Mouse (Mus musculus): ENCODE results near the gene Tep1. TPM values are rescaled to one million over a fixed set of nuclear protein-coding genes. Genes with fewer than 3 reads are reported as not detected.
"Not testable (repeated sequence)": the region's sequence is repeated elsewhere in the genome, so short reads cannot be mapped to it uniquely, and the experiment has no call there.

Gene Tep1
- polyA plus RNA-seq (2016; fragmentation: Nextera tagmentation; extraction: Ambion mirVana) = 3.5 and 5.7 TPM in 2 replicates

- peak within 1 kb of the TSS; percentile 61 for H3K4me2 ChIP-seq (replicated peaks)
- ATAC-seq (ENCODE audit: insufficient number of reproducible peaks, insufficient read depth, low FRiP score, low TSS enrichment) = peak; percentile 74
- no peaks in the 10 kb centered on the region for H3K36me3 ChIP-seq
- peaks cover 5% of the 10 kb centered on the region for H3K4me1 ChIP-seq
- peak within 1 kb of the TSS; percentile 67 for H3K27ac ChIP-seq
- 8% methylated on average over 32 of the region's 32 CpGs for WGBS
- H3K4me3 ChIP-seq = peak within 1 kb of the TSS; percentile 49
- H3K27me3 ChIP-seq = no peaks in the 10 kb centered on the region
- H3K9me3 ChIP-seq = no peaks in the 10 kb centered on the region
- H3K9ac ChIP-seq = peak within 1 kb of the TSS; percentile 63
Measured at GRCm38 (mm10) chr14:50869889-50870804, at the start of gene Tep1. TSS of gene Tep1 (minus strand) at chr14:50870560.

GRCm38 (mm10) chr14:50911356-50911755, 41.0 kb upstream of the Tep1 start:
- no peak overlapping the region for H3K27ac ChIP-seq
- 41% methylated on average over 3 of the region's 3 CpGs for WGBS
- H3K4me2 ChIP-seq (replicated peaks) = no peak overlapping the region
- no peak overlapping the region for H3K4me3 ChIP-seq
- H3K27me3 ChIP-seq = no peaks in the 10 kb centered on the region
- no peak overlapping the region for H3K9ac ChIP-seq
- no peaks in the 10 kb centered on the region for H3K4me1 ChIP-seq
- peaks cover 37% of the 10 kb centered on the region for H3K36me3 ChIP-seq
- no peak for ATAC-seq (ENCODE audit: insufficient number of reproducible peaks, insufficient read depth, low FRiP score, low TSS enrichment)
- H3K9me3 ChIP-seq = no peaks in the 10 kb centered on the region

GRCm38 (mm10) chr14:50908126-50908525, 37.8 kb upstream of the Tep1 start:
- Histone ChIP-seq H3K9me3 (no peaks in the 10 kb centered on the region), H3K27ac (no peak overlapping the region), H3K4me3 (no peak overlapping the region), H3K4me1 (peaks cover 8% of the 10 kb centered on the region; the same call in 1 of the 2 replicates), H3K27me3 (no peaks in the 10 kb centered on the region), H3K4me2 (replicated peaks) (no peak overlapping the region), H3K9ac (no peak overlapping the region), H3K36me3 (peaks cover 12% of the 10 kb centered on the region)
- 79% methylated on average over 4 of the region's 4 CpGs for WGBS
- ATAC-seq (ENCODE audit: insufficient number of reproducible peaks, insufficient read depth, low FRiP score, low TSS enrichment) = no peak

- ATAC-seq (ENCODE audit: insufficient number of reproducible peaks, insufficient read depth, low FRiP score, low TSS enrichment); H3K36me3 ChIP-seq; H3K4me3 ChIP-seq; H3K4me2 ChIP-seq (replicated peaks); H3K27me3 ChIP-seq; H3K9ac ChIP-seq; H3K9me3 ChIP-seq; H3K27ac ChIP-seq; H3K4me1 ChIP-seq: not testable (repeated sequence)
Measured at GRCm38 (mm10) chr14:50905327-50905726, 35.0 kb upstream of the Tep1 start.

GRCm38 (mm10) chr14:50904828-50905129, 34.4 kb upstream of the Tep1 start:
- Histone ChIP-seq H3K4me1 (peaks cover 8% of the 10 kb centered on the region; the same call in 1 of the 2 replicates), H3K27me3 (no peaks in the 10 kb centered on the region), H3K9ac (no peak overlapping the region), H3K4me3 (no peak overlapping the region), H3K9me3 (no peaks in the 10 kb centered on the region), H3K36me3 (no peaks in the 10 kb centered on the region), H3K27ac (no peak overlapping the region), H3K4me2 (replicated peaks) (no peak overlapping the region)
- 77% methylated on average over 4 of the region's 4 CpGs for WGBS
- ATAC-seq (ENCODE audit: insufficient number of reproducible peaks, insufficient read depth, low FRiP score, low TSS enrichment) = no peak

GRCm38 (mm10) chr14:50903973-50904827, 33.8 kb upstream of the Tep1 start:
- Histone ChIP-seq H3K4me2 (replicated peaks) (peak overlapping the region; percentile 69), H3K36me3 (no peaks in the 10 kb centered on the region), H3K27me3 (no peaks in the 10 kb centered on the region), H3K4me1 (peaks cover 8% of the 10 kb centered on the region; the same call in 1 of the 2 replicates), H3K4me3 (peak overlapping the region; percentile 33), H3K9me3 (no peaks in the 10 kb centered on the region), H3K27ac (no peak overlapping the region), H3K9ac (peak overlapping the region; percentile 56)
- peak; percentile 63; the same call in 1 of the 2 replicates for ATAC-seq (ENCODE audit: insufficient number of reproducible peaks, insufficient read depth, low FRiP score, low TSS enrichment)
- 2% methylated on average over 26 of the region's 26 CpGs for WGBS

GRCm38 (mm10) chr14:50897992-50898391, 27.6 kb upstream of the Tep1 start:
- not testable (repeated sequence) for H3K9me3 ChIP-seq; ATAC-seq (ENCODE audit: insufficient number of reproducible peaks, insufficient read depth, low FRiP score, low TSS enrichment); H3K9ac ChIP-seq; H3K36me3 ChIP-seq; H3K4me1 ChIP-seq; H3K27ac ChIP-seq; H3K4me3 ChIP-seq; H3K4me2 ChIP-seq (replicated peaks)
- 96% methylated on average over 2 of the region's 2 CpGs for WGBS
- peaks cover 14% of the 10 kb centered on the region for H3K27me3 ChIP-seq

GRCm38 (mm10) chr14:50897374-50897765, 27.0 kb upstream of the Tep1 start, which contains the start of gene Klhl33:
TSS of gene Klhl33 (minus strand) at chr14:50897507.
- WGBS = 32% methylated on average over 7 of the region's 7 CpGs
- H3K9me3 ChIP-seq = no peaks in the 10 kb centered on the region
- H3K27ac ChIP-seq = no peak within 1 kb of the TSS
- no peak for ATAC-seq (ENCODE audit: insufficient number of reproducible peaks, insufficient read depth, low FRiP score, low TSS enrichment)
- H3K36me3 ChIP-seq = no peaks in the 10 kb centered on the region
- H3K4me2 ChIP-seq (replicated peaks) = peak within 1 kb of the TSS; percentile 84
- peaks cover 9% of the 10 kb centered on the region for H3K4me1 ChIP-seq
- H3K27me3 ChIP-seq = peaks cover 14% of the 10 kb centered on the region
- H3K9ac ChIP-seq = peak within 1 kb of the TSS; percentile 59
- peak within 1 kb of the TSS; percentile 43 for H3K4me3 ChIP-seq

- Histone ChIP-seq H3K9me3 (no peaks in the 10 kb centered on the region), H3K9ac (peak overlapping the region; percentile 59), H3K27me3 (peaks cover 14% of the 10 kb centered on the region), H3K4me1 (peaks cover 9% of the 10 kb centered on the region), H3K36me3 (no peaks in the 10 kb centered on the region), H3K4me2 (replicated peaks) (peak overlapping the region; percentile 84), H3K4me3 (peak overlapping the region; percentile 43), H3K27ac (no peak overlapping the region)
- ATAC-seq (ENCODE audit: insufficient number of reproducible peaks, insufficient read depth, low FRiP score, low TSS enrichment) = no peak
- WGBS = 14% methylated on average over 23 of the region's 23 CpGs
Measured at GRCm38 (mm10) chr14:50896747-50897373, 26.5 kb upstream of the Tep1 start.

GRCm38 (mm10) chr14:50895985-50896746, 25.8 kb upstream of the Tep1 start:
- Histone ChIP-seq H3K4me3 (peak overlapping the region; percentile 43), H3K27me3 (peaks cover 14% of the 10 kb centered on the region), H3K4me1 (peaks cover 9% of the 10 kb centered on the region), H3K4me2 (replicated peaks) (peak overlapping the region; percentile 84), H3K27ac (no peak overlapping the region), H3K9ac (peak overlapping the region; percentile 59), H3K36me3 (no peaks in the 10 kb centered on the region), H3K9me3 (no peaks in the 10 kb centered on the region)
- no peak; the same call in 1 of the 2 replicates for ATAC-seq (ENCODE audit: insufficient number of reproducible peaks, insufficient read depth, low FRiP score, low TSS enrichment)
- WGBS = 16% methylated on average over 19 of the region's 19 CpGs

- Histone ChIP-seq H3K36me3 (no peaks in the 10 kb centered on the region), H3K4me3 (no peak overlapping the region), H3K9ac (no peak overlapping the region), H3K4me1 (peaks cover 9% of the 10 kb centered on the region), H3K4me2 (replicated peaks) (no peak overlapping the region), H3K9me3 (no peaks in the 10 kb centered on the region), H3K27me3 (peaks cover 14% of the 10 kb centered on the region), H3K27ac (no peak overlapping the region)
- ATAC-seq (ENCODE audit: insufficient number of reproducible peaks, insufficient read depth, low FRiP score, low TSS enrichment) = no peak
Measured at GRCm38 (mm10) chr14:50895407-50895806, 25.0 kb upstream of the Tep1 start.
